Mouse (Mus musculus): ENCODE results near the gene Gpr165. TPM values are rescaled to one million over a fixed set of nuclear protein-coding genes. Genes with fewer than 3 reads are reported as not detected.
A peak's percentile ranks its signal among the peaks of the same experiment; 100 is the strongest.

The Gpr165 gene
- polyA plus RNA-seq (2014; fragmentation: Nextera tagmentation; extraction: Ambion mirVana) = 5.8 and 6.6 TPM in 2 replicates

GRCm38 (mm10) chrX:96712907-96713774 lies at the start of gene Gpr165:
TSS of gene Gpr165 (plus strand) at chrX:96713441.
- Histone ChIP-seq H3K27ac (ENCODE audit: low read depth, low read length) (peak within 1 kb of the TSS; percentile 55), H3K36me3 (ENCODE audit: control insufficient read depth, insufficient read depth, low read length) (no peaks in the 10 kb centered on the region), H3K4me1 (ENCODE audit: control insufficient read depth, insufficient read depth, low read length) (no peaks in the 10 kb centered on the region), H3K27me3 (ENCODE audit: control insufficient read depth, insufficient read depth, low read length) (no peaks in the 10 kb centered on the region), H3K4me2 (ENCODE audit: low read depth, low read length) (peak within 1 kb of the TSS; percentile 51), H3K9ac (replicated peaks; ENCODE audit: low read depth, low read length) (peak within 1 kb of the TSS; percentile 41), H3K9me3 (ENCODE audit: control insufficient read depth, low read length) (no peaks in the 10 kb centered on the region), H3K4me3 (ENCODE audit: low read depth, low read length) (peak within 1 kb of the TSS; percentile 33)
- 13% methylated on average over 16 of the region's 16 CpGs for WGBS
- peak; percentile 99 for ATAC-seq (ENCODE audit: low read depth)

GRCm38 (mm10) chrX:96674871-96675270 lies 38.4 kb upstream of the Gpr165 start:
- H3K4me2 ChIP-seq (ENCODE audit: low read depth, low read length) = no peak overlapping the region
- no peak for ATAC-seq (ENCODE audit: low read depth)
- no peak overlapping the region for H3K27ac ChIP-seq (ENCODE audit: low read depth, low read length)
- H3K9me3 ChIP-seq (ENCODE audit: control insufficient read depth, low read length) = no peaks in the 10 kb centered on the region
- H3K4me3 ChIP-seq (ENCODE audit: low read depth, low read length) = no peak overlapping the region
- H3K27me3 ChIP-seq (ENCODE audit: control insufficient read depth, insufficient read depth, low read length) = no peaks in the 10 kb centered on the region
- no peak overlapping the region for H3K9ac ChIP-seq (replicated peaks; ENCODE audit: low read depth, low read length)
- H3K36me3 ChIP-seq (ENCODE audit: control insufficient read depth, insufficient read depth, low read length) = no peaks in the 10 kb centered on the region
- 62% methylated on average over 1 of the region's 1 CpGs for WGBS
- no peaks in the 10 kb centered on the region for H3K4me1 ChIP-seq (ENCODE audit: control insufficient read depth, insufficient read depth, low read length)

Measured in neural tube, embryonic 14.5 days (tissue).